Mouse (Mus musculus) macrophage (primary cell): ENCODE results near the gene Zkscan5. TPM values are rescaled to one million over a fixed set of nuclear protein-coding genes. Genes with fewer than 3 reads are reported as not detected.

Experiments used
- H3K27ac ChIP-seq: fragments of 350-480 bp; formaldehyde crosslinking; 2 replicates; pipeline ENCODE4 v1.9.0; 2021
- H3K36me3 ChIP-seq: fragments of 350-480 bp; formaldehyde crosslinking; 2 replicates; pipeline ENCODE4 v1.9.0; 2021; ENCODE audit errors: inconsistent target
- H3K4me3 ChIP-seq: fragments of 350-480 bp; formaldehyde crosslinking; 2 replicates; pipeline ENCODE4 v1.9.0; 2021; ENCODE audit errors: inconsistent target
- H3K79me2 ChIP-seq: fragments of 350-480 bp; formaldehyde crosslinking; 2 replicates; pipeline ENCODE4 v1.9.0; 2021; ENCODE audit errors: inconsistent target
- WGBS: methylation state at CpG from one replicate; pipeline ENCODE4 v1.1.7; 2026; ENCODE audit warnings: inconsistent platforms; ENCODE audit not compliant: missing documents; 5-methylcytosine and 5-hydroxymethylcytosine counted together
- polyA plus RNA-seq: library from polyadenylated mRNA; stranded (reverse); fragments of 250-400 nt; gene quantifications from 3 replicates; pipeline ENCODE4 v1.2.4, GENCODE M21; 2018; ENCODE audit warnings: inconsistent platforms
- total RNA-seq, 78 experiments: library from RNA; depleted of rRNA; stranded (reverse); fragments of 250-400 nt; gene quantifications; 1 replicate in 9 of 78; 2 replicates in 24 of 78; 3 replicates in 43 of 78; 4 replicates in 2 of 78; pipeline ENCODE4 v1.2.4; 2018; ENCODE audit warnings: inconsistent platforms in 56 of 78

Gene Zkscan5
- 10 to 100 TPM in 9 of 26 experiments, 1 to 10 TPM in 17; 2.4 to 16.3 (median 6.5) TPM for total RNA-seq (2018; cell fraction: chromatin; rRNA removed)
- 1 to 10 TPM; 1.1 to 7.1 (median 4.0) TPM for total RNA-seq (2018; cell fraction: cytosol; rRNA removed)
- 10 to 100 TPM in 4 of 26 experiments, 1 to 10 TPM in 22; 2.4 to 11.5 (median 4.6) TPM for total RNA-seq (2018; cell fraction: nucleus; rRNA removed)
- polyA plus RNA-seq = 4.0 to 4.8 TPM (median 4.2 TPM) in 3 replicates

GRCm38 (mm10) chr5:145203936-145204691 is at the start of gene Zkscan5:
Gene Zkscan5 (plus strand): TSS chr5:145204562.
- Histone ChIP-seq H3K36me3 (no peaks in the 10 kb centered on the region), H3K79me2 (peaks cover 34% of the 10 kb centered on the region), H3K27ac (peak within 1 kb of the TSS; percentile 54), H3K4me3 (peak within 1 kb of the TSS; percentile 71)
- WGBS = under 1% methylated on average over 22 of the region's 22 CpGs

GRCm38 (mm10) chr5:145161361-145161760 is 43.0 kb upstream of the Zkscan5 start:
- Histone ChIP-seq H3K79me2 (peaks cover 30% of the 10 kb centered on the region), H3K27ac (no peak overlapping the region), H3K4me3 (no peak overlapping the region), H3K36me3 (peaks cover 50% of the 10 kb centered on the region)
- WGBS = 94% methylated on average over 12 of the region's 14 CpGs

DNA sequence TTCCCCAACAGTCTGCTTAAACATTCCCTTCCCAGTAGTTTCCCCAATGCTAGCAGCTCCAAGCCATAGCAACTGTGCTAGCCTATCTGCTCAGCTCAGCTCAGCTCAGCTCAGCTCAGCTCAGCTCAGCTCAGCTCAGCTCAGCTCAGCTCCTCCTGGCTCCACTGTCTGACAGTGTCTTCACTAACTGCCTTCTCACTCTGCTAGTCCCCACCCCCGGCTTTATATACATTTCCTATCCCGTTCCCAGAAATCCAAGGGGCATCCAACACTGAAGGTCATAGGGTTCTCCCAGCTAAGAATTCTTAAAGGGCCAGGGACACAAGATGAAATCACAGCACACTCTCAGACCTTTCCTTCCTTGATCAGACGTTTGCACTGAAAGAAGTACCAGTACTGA is 39.7 kb upstream of the Zkscan5 start:
- 77% methylated on average over 3 of the region's 3 CpGs for WGBS
- Histone ChIP-seq H3K4me3 (no peak overlapping the region), H3K79me2 (peaks cover 60% of the 10 kb centered on the region), H3K36me3 (peaks cover 24% of the 10 kb centered on the region; the same call in 1 of the 2 replicates), H3K27ac (no peak overlapping the region)

DNA sequence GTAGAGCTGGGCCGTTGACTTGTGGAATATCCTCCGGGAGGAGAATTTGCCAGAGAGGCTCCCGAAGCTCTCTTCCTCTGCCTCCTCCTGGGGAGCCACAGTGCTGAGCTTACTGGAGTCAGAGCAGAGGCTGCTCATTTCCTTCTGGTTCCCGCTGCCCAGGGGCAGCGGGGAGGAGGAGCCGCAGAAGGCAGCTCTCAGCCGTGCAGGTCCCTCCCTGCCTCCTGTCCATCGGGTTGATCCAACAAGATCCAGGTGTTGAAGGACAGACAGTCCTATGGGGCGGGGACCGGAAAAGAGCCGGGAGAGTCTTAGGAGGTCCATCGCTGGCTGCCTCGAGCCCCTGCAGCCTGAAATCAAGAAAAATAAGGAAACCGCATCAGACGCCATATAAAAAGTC is 39.2 kb upstream of the Zkscan5 start:
- Histone ChIP-seq H3K27ac (no peak overlapping the region), H3K79me2 (peaks cover 65% of the 10 kb centered on the region), H3K36me3 (peaks cover 19% of the 10 kb centered on the region; the same call in 1 of the 2 replicates), H3K4me3 (no peak overlapping the region)
- 94% methylated on average over 15 of the region's 15 CpGs for WGBS

GRCm38 (mm10) chr5:145166536-145167305 is 37.6 kb upstream of the Zkscan5 start, which contains the start of the genes Ptcd1 and Cpsf4:
Gene Ptcd1 (minus strand): TSS chr5:145167108.
Gene Cpsf4 (plus strand): TSS chr5:145167213.
- Histone ChIP-seq H3K36me3 (peaks cover 14% of the 10 kb centered on the region; the same call in 1 of the 2 replicates), H3K4me3 (peak within 1 kb of the TSS; percentile 95)
- WGBS = under 1% methylated on average over 51 of the region's 51 CpGs

DNA sequence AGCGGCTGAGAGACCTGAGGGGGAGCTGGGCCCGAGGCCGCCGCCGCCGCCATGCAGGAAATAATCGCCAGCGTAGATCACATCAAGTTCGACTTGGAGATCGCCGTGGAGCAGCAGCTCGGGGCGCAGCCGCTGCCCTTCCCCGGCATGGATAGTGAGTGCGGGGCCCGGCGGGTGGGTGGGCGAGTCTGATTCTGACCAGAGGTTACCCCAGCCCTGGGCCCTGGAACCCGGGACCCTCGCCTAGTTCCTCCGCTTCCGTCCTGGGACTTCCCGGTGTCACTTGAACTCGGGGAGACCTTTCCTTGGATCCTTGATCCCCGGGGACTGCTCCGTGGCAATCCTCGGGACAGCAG is 37.1 kb upstream of the Zkscan5 start:
- 0% methylated on average over 28 of the region's 28 CpGs for whole genome bisulfite sequencing
- Histone ChIP-seq H3K27ac (peak overlapping the region; percentile 46), H3K79me2 (peaks cover 85% of the 10 kb centered on the region), H3K36me3 (peaks cover 15% of the 10 kb centered on the region; the same call in 1 of the 2 replicates), H3K4me3 (peak overlapping the region; percentile 95)

More at GRCm38 (mm10) chr5:145166536-145167305, 37.6 kb upstream of the Zkscan5 start, which contains the start of the genes Ptcd1 and Cpsf4:
- H3K27ac ChIP-seq = peak within 1 kb of the TSS; percentile 70
- H3K79me2 ChIP-seq = peaks cover 79% of the 10 kb centered on the region

DNA sequence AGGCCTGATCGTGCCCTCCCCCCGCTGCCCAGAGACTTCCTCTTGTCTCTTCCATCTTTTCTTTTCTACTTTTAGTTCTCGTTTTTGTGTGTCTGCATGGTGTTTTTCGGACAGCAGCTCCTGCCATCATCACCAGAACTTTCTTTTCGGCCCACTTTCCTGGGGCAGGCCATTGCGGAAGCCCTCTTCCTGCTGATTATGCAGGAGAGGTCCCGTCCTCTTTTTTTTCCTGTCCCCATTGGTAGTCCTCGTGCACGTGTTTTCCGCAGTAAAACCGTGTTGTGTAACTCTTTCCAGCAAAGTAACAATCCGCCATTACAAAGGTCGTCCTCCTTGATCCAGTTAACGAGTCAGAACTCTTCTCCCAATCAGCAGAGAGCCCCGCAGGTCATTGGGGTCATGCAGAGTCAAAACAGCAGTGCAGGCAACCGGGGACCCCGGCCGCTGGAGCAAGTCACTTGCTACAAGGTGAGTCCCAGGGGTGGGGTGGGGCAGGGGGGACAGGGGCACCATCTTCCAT is 25.8 kb upstream of the Zkscan5 start:
- Histone ChIP-seq H3K36me3 (peaks cover 69% of the 10 kb centered on the region), H3K79me2 (peaks cover 26% of the 10 kb centered on the region; the same call in 1 of the 2 replicates), H3K27ac (peak overlapping the region; percentile 5), H3K4me3 (no peak overlapping the region)
- 73% methylated on average over 18 of the region's 18 CpGs for WGBS

GRCm38 (mm10) chr5:145185244-145185643 is 19.1 kb upstream of the Zkscan5 start:
- 93% methylated on average over 1 of the region's 2 CpGs for WGBS
- Histone ChIP-seq H3K36me3 (peaks cover 69% of the 10 kb centered on the region), H3K27ac (no peak overlapping the region), H3K79me2 (peaks cover 63% of the 10 kb centered on the region), H3K4me3 (no peak overlapping the region)

DNA sequence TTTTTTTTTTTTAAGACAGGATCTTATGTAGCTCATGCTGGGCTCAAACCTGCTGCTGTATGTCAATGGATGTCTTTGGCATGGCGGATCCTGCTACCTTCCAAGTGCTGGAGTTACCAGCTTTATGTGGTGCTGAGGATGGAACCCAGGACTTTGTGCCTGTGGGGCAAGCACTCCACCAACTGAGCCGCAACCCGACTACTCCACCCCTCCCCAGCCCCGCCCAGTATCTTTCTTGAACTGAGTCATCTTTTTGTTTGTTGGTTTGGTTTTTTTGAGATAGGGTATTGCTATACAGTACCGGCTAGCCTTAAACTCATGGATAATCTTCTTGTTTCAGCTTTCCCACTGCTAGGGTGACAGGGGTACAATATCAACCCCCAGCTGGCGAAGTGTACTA is 14.9 kb upstream of the Zkscan5 start:
- H3K36me3 ChIP-seq = peaks cover 35% of the 10 kb centered on the region

DNA sequence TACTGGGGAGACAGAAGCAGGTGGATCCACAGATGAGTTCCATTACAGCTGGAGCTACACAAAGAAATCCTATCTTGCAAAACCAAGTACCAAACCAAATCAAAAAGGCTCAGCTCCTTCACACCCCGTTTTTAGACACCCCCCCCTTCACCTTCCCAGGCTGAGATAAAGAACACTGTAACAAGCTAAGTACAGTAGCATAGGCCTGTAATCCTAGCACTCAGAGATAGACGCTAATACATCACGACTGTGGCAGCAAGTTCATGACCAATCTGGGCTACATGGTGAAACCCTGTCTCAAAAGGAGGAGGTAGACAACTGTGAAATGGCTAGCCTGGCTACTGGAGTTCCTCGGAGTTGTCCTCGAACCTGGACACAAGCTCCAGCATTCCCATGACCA is 14.0 kb upstream of the Zkscan5 start:
- 50% methylated on average over 5 of the region's 5 CpGs for WGBS

More for the DNA sequence above, 14.9 kb upstream of the Zkscan5 start:
- Histone ChIP-seq H3K27ac (no peak overlapping the region), H3K4me3 (no peak overlapping the region), H3K79me2 (peaks cover 66% of the 10 kb centered on the region)
- WGBS = 85% methylated on average over 6 of the region's 6 CpGs

GRCm38 (mm10) chr5:145190875-145191798 is 13.2 kb upstream of the Zkscan5 start:
- Histone ChIP-seq H3K4me3 (peak overlapping the region; percentile 98), H3K36me3 (peaks cover 38% of the 10 kb centered on the region), H3K27ac (peak overlapping the region; percentile 83), H3K79me2 (peaks cover 55% of the 10 kb centered on the region)
- 3% methylated on average over 41 of the region's 41 CpGs for WGBS

More for the DNA sequence above, 14.0 kb upstream of the Zkscan5 start:
- Histone ChIP-seq H3K36me3 (peaks cover 38% of the 10 kb centered on the region), H3K4me3 (peak overlapping the region; percentile 98), H3K79me2 (peaks cover 61% of the 10 kb centered on the region), H3K27ac (peak overlapping the region; percentile 83; the same call in 1 of the 2 replicates)

DNA sequence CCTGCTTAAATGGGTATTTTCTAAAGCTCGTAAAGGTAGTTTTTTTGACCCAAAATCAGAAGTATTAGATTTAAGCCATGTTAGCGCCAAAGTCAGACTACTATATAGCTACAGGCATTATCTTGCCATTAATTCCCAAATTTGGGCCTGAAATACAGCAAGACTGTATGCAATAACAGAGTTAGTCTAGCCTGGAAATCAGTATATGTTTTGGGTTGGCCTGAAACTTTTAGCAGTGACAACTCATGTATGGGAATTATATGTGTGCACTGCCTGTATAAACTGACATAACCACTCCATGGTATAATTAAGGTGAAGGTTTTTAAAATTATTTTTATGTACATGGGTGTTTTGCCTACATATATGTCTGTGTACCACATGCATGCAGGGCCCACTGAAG is 12.4 kb upstream of the Zkscan5 start, which contains the start of gene Atp5j2:
Gene Atp5j2 (minus strand): TSS at position 101 of the 400 bp plus-strand sequence.
- Histone ChIP-seq H3K4me3 (peak within 1 kb of the TSS; percentile 98), H3K79me2 (peaks cover 47% of the 10 kb centered on the region), H3K36me3 (peaks cover 35% of the 10 kb centered on the region), H3K27ac (peak within 1 kb of the TSS; percentile 83)
- 92% methylated on average over 2 of the region's 2 CpGs for WGBS

GRCm38 (mm10) chr5:145200387-145200786 is 4.0 kb upstream of the Zkscan5 start:
- 50% methylated on average over 7 of the region's 7 CpGs for WGBS
- H3K4me3 ChIP-seq = peak overlapping the region; percentile 97
- H3K27ac ChIP-seq = no peak overlapping the region
- H3K79me2 ChIP-seq = peaks cover 28% of the 10 kb centered on the region
- peaks cover 14% of the 10 kb centered on the region for H3K36me3 ChIP-seq
